Mouse (Mus musculus) thymus, adult 2 months (tissue): ENCODE data around the gene Klhl40. TPM values are rescaled to one million over a fixed set of nuclear protein-coding genes. Genes with fewer than 3 reads are reported as not detected.

Source experiments
- DNase-seq: peaks from one replicate; pipeline ENCODE4 v3.0.0; 2021
- H3K27ac ChIP-seq: fragments of 200-500 bp; 2 replicates; pipeline ENCODE4 v1.5.1; 2012; ENCODE audit warnings: low read length, control low read depth; ENCODE audit not compliant: control insufficient read depth, insufficient read depth
- H3K27me3 ChIP-seq: fragments of 200-500 bp; 2 replicates; pipeline ENCODE4 v1.6.1; 2012; ENCODE audit warnings: mild to moderate bottlenecking, low read length, moderate library complexity, mixed read lengths; ENCODE audit not compliant: control insufficient read depth, insufficient read depth
- H3K36me3 ChIP-seq: fragments of 200-500 bp; 2 replicates; pipeline ENCODE4 v1.6.1; 2012; ENCODE audit warnings: mild to moderate bottlenecking, low read length, moderate library complexity; ENCODE audit not compliant: control insufficient read depth, insufficient read depth
- H3K4me1 ChIP-seq: fragments of 200-500 bp; replicated peaks from 2 replicates; pipeline ENCODE4 v1.6.1; 2012; ENCODE audit warnings: low read length; ENCODE audit not compliant: control insufficient read depth, insufficient read depth
- H3K4me3 ChIP-seq: fragments of 200-500 bp; 2 replicates; pipeline ENCODE4 v1.5.1; 2012; ENCODE audit warnings: mild to moderate bottlenecking, low read length, control low read depth, moderate library complexity; ENCODE audit not compliant: control insufficient read depth, insufficient read depth
- CTCF ChIP-seq: fragments of 200-500 bp; IDR thresholded peaks from 2 replicates; pipeline ENCODE4 v1.5.1; 2012; ENCODE audit warnings: mild to moderate bottlenecking, control low read depth, low read length, moderate library complexity, borderline replicate concordance; ENCODE audit not compliant: control insufficient read depth, poor library complexity, insufficient read depth; ENCODE audit errors: extremely low read depth
- POLR2A ChIP-seq: fragments of 200-500 bp; IDR thresholded peaks from 2 replicates; pipeline ENCODE4 v1.6.1; 2012; ENCODE audit warnings: mild to moderate bottlenecking, low read length, control low read depth, moderate library complexity; ENCODE audit not compliant: control insufficient read depth, poor library complexity, insufficient read depth; ENCODE audit errors: extremely low read depth
- WGBS: fragments of 180-500 bp; shearing (Covaris S2); methylation state at CpG from one replicate; pipeline ENCODE4 v1.1.7; 2018; 5-methylcytosine and 5-hydroxymethylcytosine counted together
- polyA plus RNA-seq: library from polyadenylated mRNA; depleted of rRNA; stranded (reverse); fragments of >200 nt; gene quantifications from 2 replicates; pipeline ENCODE4 v1.2.3, GENCODE M21; 2012

Klhl40 gene
- polyA plus RNA-seq, 1 experiment, result 0.93 TPM

DNA sequence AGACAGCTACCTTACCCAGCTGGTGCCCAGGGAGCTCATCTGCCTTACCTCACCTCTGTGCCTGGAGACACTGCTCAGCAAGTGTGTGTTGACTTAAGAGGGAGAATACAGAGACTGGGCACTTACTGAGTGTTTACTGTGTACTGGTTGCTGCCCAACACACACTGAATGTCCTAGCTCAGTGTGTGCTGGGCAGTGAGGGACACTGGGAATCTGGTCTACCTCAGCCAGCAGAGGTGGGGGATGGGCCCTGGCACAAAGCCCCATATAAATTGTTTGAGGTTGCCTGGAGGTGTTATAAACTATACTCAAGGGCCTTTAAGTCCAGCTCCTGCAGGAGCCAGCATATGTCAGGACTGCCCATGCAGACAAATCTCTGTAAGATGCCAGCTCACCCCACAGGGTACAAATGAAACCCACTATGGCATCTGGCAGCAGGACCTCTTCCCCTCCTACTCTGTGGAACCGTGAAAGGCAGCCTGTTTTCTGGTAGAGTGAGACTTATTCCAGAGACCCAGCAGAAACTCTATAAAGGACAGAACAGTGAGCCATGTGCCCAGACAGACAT, 17.6 kb downstream of the Klhl40 start:
- no peak for DNase-seq
- H3K4me3 ChIP-seq, result no peak overlapping the region
- H3K36me3 ChIP-seq, result no peaks in the 10 kb centered on the region
- no peak overlapping the region for H3K27ac ChIP-seq
- no peaks in the 10 kb centered on the region for H3K4me1 ChIP-seq
- no peak for TF ChIP-seq CTCF
- no peak for TF ChIP-seq POLR2A
- WGBS, result 52% methylated on average over 1 of the region's 1 CpGs
- H3K27me3 ChIP-seq, result no peaks in the 10 kb centered on the region

GRCm38 (mm10) chr9:121797722-121798121, 20.3 kb downstream of the Klhl40 start:
- H3K4me3 ChIP-seq, result no peak overlapping the region
- WGBS, result 37% methylated on average over 12 of the region's 12 CpGs
- no peaks in the 10 kb centered on the region for H3K4me1 ChIP-seq
- H3K27me3 ChIP-seq, result no peaks in the 10 kb centered on the region
- H3K27ac ChIP-seq, result no peak overlapping the region
- no peak for TF ChIP-seq POLR2A
- no peak for TF ChIP-seq CTCF
- no peaks in the 10 kb centered on the region for H3K36me3 ChIP-seq
- DNase-seq, result no peak

DNA sequence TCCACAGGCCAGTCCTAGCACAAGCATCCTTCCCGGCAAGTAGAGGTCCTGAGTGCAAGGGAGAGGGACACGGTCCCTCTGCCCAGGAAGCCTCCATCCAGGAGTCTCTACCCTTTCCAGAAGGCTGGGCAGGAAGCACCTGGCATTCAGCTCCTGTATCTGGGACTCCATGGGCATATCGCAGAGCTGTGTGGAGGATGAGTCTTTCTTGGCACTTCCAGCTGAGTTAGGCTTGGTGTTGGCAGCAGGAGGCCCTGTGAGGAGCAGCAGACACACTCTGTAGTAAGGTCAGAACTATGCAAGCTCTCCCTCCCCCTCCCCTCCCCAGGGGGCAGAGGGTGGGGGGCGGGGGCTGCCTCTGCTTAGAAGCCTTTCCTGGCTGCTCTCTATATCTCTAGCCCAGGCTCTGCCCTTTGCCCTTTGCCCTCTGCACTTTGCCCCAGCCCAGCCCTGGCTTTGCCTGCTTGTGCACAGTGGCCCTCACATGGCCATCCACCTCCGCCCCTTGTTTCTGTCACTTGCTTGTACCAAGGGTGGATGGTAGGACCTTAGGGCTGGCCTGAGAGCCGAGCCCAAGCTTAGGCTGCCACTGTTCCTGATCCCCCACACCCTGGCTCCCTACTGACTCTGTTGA, 21.6 kb downstream of the Klhl40 start:
- no peak overlapping the region for H3K4me3 ChIP-seq
- DNase-seq, result no peak
- no peaks in the 10 kb centered on the region for H3K36me3 ChIP-seq
- WGBS, result 86% methylated on average over 5 of the region's 6 CpGs
- no peaks in the 10 kb centered on the region for H3K4me1 ChIP-seq
- TF ChIP-seq CTCF, result no peak
- no peak for TF ChIP-seq POLR2A
- no peaks in the 10 kb centered on the region for H3K27me3 ChIP-seq
- H3K27ac ChIP-seq, result no peak overlapping the region

GRCm38 (mm10) chr9:121802747-121803146, 25.3 kb downstream of the Klhl40 start:
- Histone ChIP-seq H3K36me3 (no peaks in the 10 kb centered on the region), H3K4me3 (no peak overlapping the region), H3K27ac (no peak overlapping the region), H3K27me3 (no peaks in the 10 kb centered on the region), H3K4me1 (no peaks in the 10 kb centered on the region)
- 51% methylated on average over 7 of the region's 7 CpGs for WGBS
- TF ChIP-seq CTCF, result no peak
- TF ChIP-seq POLR2A, result no peak
- DNase-seq, result no peak

GRCm38 (mm10) chr9:121807546-121807945, 30.1 kb downstream of the Klhl40 start:
- no peaks in the 10 kb centered on the region for H3K36me3 ChIP-seq
- no peak overlapping the region for H3K27ac ChIP-seq
- H3K4me1 ChIP-seq, result no peaks in the 10 kb centered on the region
- DNase-seq, result no peak
- no peaks in the 10 kb centered on the region for H3K27me3 ChIP-seq
- TF ChIP-seq POLR2A (no peak), CTCF (no peak)
- WGBS, result 90% methylated on average over 1 of the region's 1 CpGs
- H3K4me3 ChIP-seq, result no peak overlapping the region

DNA sequence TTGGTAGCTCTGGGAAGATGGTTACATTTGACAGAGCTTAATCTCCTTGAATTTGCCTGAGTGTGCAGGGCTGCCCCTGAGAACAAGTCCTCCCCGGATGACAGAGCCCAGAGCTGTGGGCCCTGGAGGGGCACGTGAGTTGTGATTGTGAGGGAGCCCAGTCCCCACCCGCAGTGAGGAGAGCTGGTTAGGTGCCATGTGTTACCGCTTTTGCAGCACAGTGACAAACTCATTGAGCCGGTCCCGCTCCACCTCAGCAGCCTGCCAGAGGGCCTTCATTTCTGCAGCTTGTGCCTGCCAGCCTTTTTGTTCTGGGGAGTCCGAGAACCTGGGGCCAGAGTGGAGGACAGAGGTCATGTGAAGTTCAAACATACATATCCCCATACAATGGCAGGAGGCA, 30.5 kb downstream of the Klhl40 start:
- Histone ChIP-seq H3K27ac (no peak overlapping the region), H3K27me3 (no peaks in the 10 kb centered on the region), H3K36me3 (no peaks in the 10 kb centered on the region), H3K4me1 (no peaks in the 10 kb centered on the region), H3K4me3 (no peak overlapping the region)
- no peak for DNase-seq
- TF ChIP-seq CTCF, result no peak
- no peak for TF ChIP-seq POLR2A
- WGBS, result 88% methylated on average over 7 of the region's 7 CpGs

DNA sequence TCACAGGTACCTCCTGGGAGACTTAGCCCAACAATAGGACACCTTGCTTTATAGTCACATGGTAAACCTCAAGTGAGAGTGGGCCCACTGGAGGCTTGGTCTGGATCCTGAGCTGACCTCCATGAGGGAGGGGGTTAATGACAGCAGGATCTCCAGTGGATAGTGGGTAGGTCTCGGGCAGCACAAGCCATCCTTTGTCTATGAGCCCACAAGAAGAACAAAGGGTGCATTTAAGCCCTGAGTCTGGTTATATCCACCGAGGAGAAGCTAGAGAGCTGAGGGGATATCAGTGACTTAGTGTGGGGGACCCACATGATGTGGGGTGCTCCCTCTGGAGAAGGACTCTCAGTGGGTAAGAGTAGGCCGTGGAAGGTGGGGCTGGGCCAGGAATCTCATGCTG, 31.1 kb downstream of the Klhl40 start:
- TF ChIP-seq CTCF (no peak), POLR2A (no peak)
- WGBS, result 92% methylated on average over 3 of the region's 3 CpGs
- no peaks in the 10 kb centered on the region for H3K27me3 ChIP-seq

More for the DNA sequence above, 31.1 kb downstream of the Klhl40 start:
- H3K4me3 ChIP-seq, result no peak overlapping the region
- no peaks in the 10 kb centered on the region for H3K36me3 ChIP-seq
- no peaks in the 10 kb centered on the region for H3K4me1 ChIP-seq
- no peak for DNase-seq
- H3K27ac ChIP-seq, result no peak overlapping the region
